Mouse (Mus musculus): ENCODE results near the gene Itgb6. TPM values are rescaled to one million over a fixed set of nuclear protein-coding genes. Genes with fewer than 3 reads are reported as not detected.

Gene Itgb6
- polyA plus RNA-seq, 1 experiment from 2014 or later, result 0.13 TPM

DNA sequence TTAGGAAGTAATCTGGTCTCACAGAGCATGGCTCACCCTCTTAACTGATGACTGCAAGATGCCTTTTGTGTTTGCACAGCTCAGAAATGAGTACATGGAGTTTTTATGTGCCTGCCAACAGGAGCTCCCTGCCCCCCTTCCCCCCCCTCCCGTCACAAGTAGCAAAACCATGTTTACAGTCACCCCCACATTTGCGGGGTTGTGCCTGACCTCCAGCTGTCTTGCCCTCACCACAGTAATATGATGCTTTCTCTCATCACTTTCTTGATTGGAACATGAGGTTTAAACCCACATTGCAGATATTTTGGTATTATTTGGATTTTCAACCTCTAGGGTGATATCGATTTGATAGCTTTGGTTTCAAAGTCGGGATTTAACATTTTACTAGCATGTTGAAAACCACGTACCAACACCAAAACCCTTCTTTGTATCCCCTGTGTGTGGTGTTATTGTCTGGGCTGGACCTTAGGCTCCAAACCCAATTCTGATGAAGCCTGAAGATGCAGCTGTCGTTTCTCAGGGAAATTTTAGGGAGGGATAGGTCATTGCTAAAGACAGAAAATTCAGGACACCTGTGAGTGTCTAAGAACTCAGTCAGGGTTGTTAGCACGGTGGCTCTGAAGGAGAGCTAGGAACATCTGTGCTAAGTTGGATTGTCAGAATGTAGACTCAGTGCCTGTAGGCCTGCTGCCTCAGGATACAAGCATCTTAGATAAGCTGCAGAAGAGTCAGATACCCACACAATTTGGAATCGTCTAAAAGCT lies 112.8 kb downstream of the Itgb6 start:
- Histone ChIP-seq H3K4me1 (replicated peaks) (0 out of 2 replicates have a peak, but pooled peaks cover 8% of the 10 kb centered on the region), H3K9me3 (no peaks in the 10 kb centered on the region), H3K27me3 (no peaks in the 10 kb centered on the region), H3K27ac (replicated peaks) (no peak overlapping the region), H3K4me3 (no peak overlapping the region), H3K36me3 (no peaks in the 10 kb centered on the region), H3K4me2 (no peak overlapping the region), H3K9ac (no peak overlapping the region)
- 82% methylated on average over 8 of the region's 8 CpGs for WGBS
- ATAC-seq (ENCODE audit: low read depth), result no peak

- H3K9ac ChIP-seq, result no peak overlapping the region
- no peaks in the 10 kb centered on the region for H3K27me3 ChIP-seq
- no peak overlapping the region for H3K4me3 ChIP-seq
- no peak overlapping the region for H3K4me2 ChIP-seq
- H3K27ac ChIP-seq (replicated peaks), result no peak overlapping the region
- WGBS, result 82% methylated on average over 4 of the region's 4 CpGs
- no peak for ATAC-seq (ENCODE audit: low read depth)
- H3K36me3 ChIP-seq, result no peaks in the 10 kb centered on the region
- H3K9me3 ChIP-seq, result no peaks in the 10 kb centered on the region
- H3K4me1 ChIP-seq (replicated peaks), result 0 out of 2 replicates have a peak, but pooled peaks cover 5% of the 10 kb centered on the region
Observed at GRCm38 (mm10) chr2:60607980-60608379, 114.5 kb downstream of the Itgb6 start.

GRCm38 (mm10) chr2:60601326-60601725 lies 121.1 kb downstream of the Itgb6 start:
- H3K4me3 ChIP-seq, result no peak overlapping the region
- H3K4me2 ChIP-seq, result no peak overlapping the region
- no peak overlapping the region for H3K9ac ChIP-seq
- no peaks in the 10 kb centered on the region for H3K4me1 ChIP-seq (replicated peaks)
- ATAC-seq (ENCODE audit: low read depth), result no peak
- H3K27ac ChIP-seq (replicated peaks), result no peak overlapping the region
- H3K27me3 ChIP-seq, result no peaks in the 10 kb centered on the region
- WGBS, result 94% methylated on average over 2 of the region's 2 CpGs
- H3K9me3 ChIP-seq, result no peaks in the 10 kb centered on the region
- no peaks in the 10 kb centered on the region for H3K36me3 ChIP-seq

DNA sequence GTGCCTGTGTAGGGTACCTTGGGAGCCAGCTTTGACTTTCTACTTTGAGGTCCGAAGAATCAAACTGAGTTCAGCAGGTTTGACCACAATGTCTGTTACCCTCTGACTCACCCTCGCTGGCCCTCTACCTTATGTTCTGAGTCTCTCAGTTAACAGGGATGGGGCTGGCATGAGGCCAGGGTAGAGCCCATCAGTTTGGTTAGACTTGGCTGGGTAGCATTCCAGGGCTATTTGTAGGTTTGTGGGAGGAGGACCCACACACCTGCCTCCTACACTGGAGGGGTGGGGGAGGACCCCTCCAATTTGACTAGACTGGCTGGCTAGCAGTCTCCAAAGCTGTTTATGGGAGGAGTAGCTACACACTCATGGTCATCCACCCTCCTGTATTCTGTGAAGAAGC lies 121.6 kb downstream of the Itgb6 start:
- H3K4me1 ChIP-seq (replicated peaks), result no peaks in the 10 kb centered on the region
- H3K4me3 ChIP-seq, result no peak overlapping the region
- H3K27me3 ChIP-seq, result no peaks in the 10 kb centered on the region
- no peak overlapping the region for H3K9ac ChIP-seq
- H3K27ac ChIP-seq (replicated peaks), result no peak overlapping the region
- 96% methylated on average over 2 of the region's 2 CpGs for WGBS
- H3K9me3 ChIP-seq, result no peaks in the 10 kb centered on the region
- no peak overlapping the region for H3K4me2 ChIP-seq
- no peak for ATAC-seq (ENCODE audit: low read depth)
- no peaks in the 10 kb centered on the region for H3K36me3 ChIP-seq

- ATAC-seq (ENCODE audit: low read depth), result no peak
- Histone ChIP-seq H3K27me3 (no peaks in the 10 kb centered on the region), H3K9ac (no peak overlapping the region), H3K4me2 (no peak overlapping the region), H3K4me3 (no peak overlapping the region), H3K36me3 (no peaks in the 10 kb centered on the region), H3K9me3 (no peaks in the 10 kb centered on the region), H3K27ac (replicated peaks) (no peak overlapping the region), H3K4me1 (replicated peaks) (no peaks in the 10 kb centered on the region)
- 92% methylated on average over 4 of the region's 4 CpGs for WGBS
Observed at GRCm38 (mm10) chr2:60583416-60583815, 139.0 kb downstream of the Itgb6 start.

GRCm38 (mm10) chr2:60554561-60554960 lies 167.9 kb downstream of the Itgb6 start:
- Histone ChIP-seq H3K27ac (replicated peaks) (no peak overlapping the region), H3K9me3 (no peaks in the 10 kb centered on the region), H3K4me2 (no peak overlapping the region), H3K27me3 (peaks cover 32% of the 10 kb centered on the region), H3K4me3 (no peak overlapping the region), H3K4me1 (replicated peaks) (peaks cover 13% of the 10 kb centered on the region), H3K9ac (no peak overlapping the region), H3K36me3 (no peaks in the 10 kb centered on the region)
- WGBS, result 77% methylated on average over 4 of the region's 4 CpGs
- ATAC-seq (ENCODE audit: low read depth), result no peak

GRCm38 (mm10) chr2:60552902-60553682 lies 169.4 kb downstream of the Itgb6 start, which contains the start of gene Pla2r1:
Pla2r1 (minus strand) TSS chr2:60553308.
- Histone ChIP-seq H3K9me3 (no peaks in the 10 kb centered on the region), H3K27ac (replicated peaks) (no peak within 1 kb of the TSS), H3K36me3 (no peaks in the 10 kb centered on the region), H3K4me2 (peak within 1 kb of the TSS; percentile 70), H3K27me3 (peaks cover 26% of the 10 kb centered on the region), H3K4me1 (replicated peaks) (peaks cover 13% of the 10 kb centered on the region), H3K9ac (peak within 1 kb of the TSS; percentile 64), H3K4me3 (peak within 1 kb of the TSS; percentile 36)
- WGBS, result 3% methylated on average over 33 of the region's 33 CpGs
- ATAC-seq (ENCODE audit: low read depth), result peak; percentile 50; the same call in 1 of the 2 replicates

- peak overlapping the region; percentile 36 for H3K4me3 ChIP-seq
- no peaks in the 10 kb centered on the region for H3K9me3 ChIP-seq
- 28% methylated on average over 21 of the region's 21 CpGs for whole genome bisulfite sequencing
- H3K4me1 ChIP-seq (replicated peaks), result peaks cover 13% of the 10 kb centered on the region
- H3K27ac ChIP-seq (replicated peaks), result no peak overlapping the region
- no peak for ATAC-seq (ENCODE audit: low read depth)
- H3K27me3 ChIP-seq, result peaks cover 26% of the 10 kb centered on the region
- peak overlapping the region; percentile 70 for H3K4me2 ChIP-seq
- no peaks in the 10 kb centered on the region for H3K36me3 ChIP-seq
- H3K9ac ChIP-seq, result peak overlapping the region; percentile 64
Observed at GRCm38 (mm10) chr2:60552177-60552901, 170.1 kb downstream of the Itgb6 start.

GRCm38 (mm10) chr2:60551673-60552072 lies 170.8 kb downstream of the Itgb6 start:
- Histone ChIP-seq H3K4me1 (replicated peaks) (peaks cover 13% of the 10 kb centered on the region), H3K9ac (no peak overlapping the region), H3K4me2 (no peak overlapping the region), H3K36me3 (no peaks in the 10 kb centered on the region), H3K4me3 (no peak overlapping the region), H3K27me3 (peaks cover 26% of the 10 kb centered on the region), H3K9me3 (no peaks in the 10 kb centered on the region), H3K27ac (replicated peaks) (no peak overlapping the region)
- ATAC-seq (ENCODE audit: low read depth), result no peak
- 48% methylated on average over 2 of the region's 2 CpGs for WGBS

DNA sequence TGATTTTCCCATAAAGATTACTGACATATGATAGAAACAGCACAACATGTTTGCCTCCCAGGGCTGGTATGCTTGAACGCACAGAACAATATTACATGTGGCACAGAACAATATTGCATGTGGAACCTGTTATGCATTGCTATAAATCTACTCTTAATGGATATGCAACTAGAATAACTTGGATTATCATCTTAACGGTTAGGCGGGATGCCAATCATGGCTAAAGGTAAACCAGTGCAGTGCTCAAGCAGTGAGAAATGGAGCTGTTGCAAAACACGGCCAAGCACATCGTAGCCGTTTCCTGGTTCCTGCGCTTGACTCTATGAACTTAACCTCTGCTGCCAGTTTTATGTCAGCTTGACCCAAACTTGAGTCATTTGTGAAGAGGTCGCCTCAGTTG lies 171.9 kb downstream of the Itgb6 start:
- Histone ChIP-seq H3K4me1 (replicated peaks) (peaks cover 13% of the 10 kb centered on the region), H3K36me3 (no peaks in the 10 kb centered on the region), H3K4me3 (no peak overlapping the region), H3K27me3 (peaks cover 26% of the 10 kb centered on the region), H3K27ac (replicated peaks) (no peak overlapping the region), H3K9ac (no peak overlapping the region), H3K9me3 (no peaks in the 10 kb centered on the region), H3K4me2 (no peak overlapping the region)
- ATAC-seq (ENCODE audit: low read depth), result no peak
- WGBS, result 94% methylated on average over 8 of the region's 8 CpGs

GRCm38 (mm10) chr2:60549851-60550250 lies 172.6 kb downstream of the Itgb6 start:
- ATAC-seq (ENCODE audit: low read depth), result no peak
- WGBS, result 93% methylated on average over 2 of the region's 2 CpGs
- Histone ChIP-seq H3K36me3 (no peaks in the 10 kb centered on the region), H3K9me3 (no peaks in the 10 kb centered on the region), H3K4me3 (no peak overlapping the region), H3K27ac (replicated peaks) (no peak overlapping the region), H3K4me2 (no peak overlapping the region), H3K9ac (no peak overlapping the region), H3K4me1 (replicated peaks) (peaks cover 13% of the 10 kb centered on the region), H3K27me3 (peaks cover 26% of the 10 kb centered on the region)

All from neural tube, embryonic 13.5 days (tissue).